Mouse (Mus musculus): ENCODE results near the gene 1700030J22Rik.

Gene 1700030J22Rik

DNA sequence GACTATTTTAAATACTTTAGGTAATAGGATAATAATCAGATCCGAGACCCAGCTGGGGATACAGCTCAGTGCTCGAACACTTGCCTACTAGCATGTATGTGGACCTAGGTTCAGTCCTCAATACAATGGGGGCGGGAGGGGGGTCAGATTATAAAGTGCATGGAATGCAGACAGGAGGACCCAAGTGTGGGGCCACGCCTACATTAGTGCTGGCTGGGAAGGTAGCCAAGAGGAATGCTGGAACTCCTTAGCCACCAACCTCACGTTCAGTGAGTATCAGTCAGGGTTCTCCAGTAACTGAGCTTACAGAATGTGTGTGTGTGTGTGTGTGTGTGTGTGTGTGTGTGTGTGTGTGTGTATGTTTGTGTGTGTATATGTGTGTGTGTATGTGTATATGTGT lies 27.4 kb downstream of the 1700030J22Rik start:
- peak; percentile 19 to 31 for DNase-seq

DNA sequence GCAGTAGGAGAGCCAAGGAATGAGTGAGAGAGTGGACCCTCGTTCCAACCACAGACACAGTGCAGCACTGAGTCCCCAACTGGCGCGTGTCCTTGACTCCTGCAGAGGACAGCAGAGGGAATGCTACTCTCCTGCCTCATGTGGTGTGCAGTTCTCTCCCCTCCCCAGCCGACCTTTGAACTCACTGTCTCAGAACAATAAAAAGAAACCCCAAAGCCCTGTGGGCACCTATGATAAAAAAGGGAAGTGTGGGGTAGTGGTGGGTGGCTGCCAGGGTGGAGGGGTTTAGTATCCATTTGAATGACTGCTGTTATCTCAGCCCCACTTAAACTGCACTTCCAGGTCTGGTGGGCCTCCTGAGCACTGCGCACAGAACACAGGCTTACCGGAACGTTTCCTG lies 31.2 kb downstream of the 1700030J22Rik start:
- peak in 1 of 2 experiments; percentile 18 for DNase-seq

- no peak for DNase-seq
Measured at GRCm38 (mm10) chr8:116946851-116947250, 31.9 kb downstream of the 1700030J22Rik start.

DNA sequence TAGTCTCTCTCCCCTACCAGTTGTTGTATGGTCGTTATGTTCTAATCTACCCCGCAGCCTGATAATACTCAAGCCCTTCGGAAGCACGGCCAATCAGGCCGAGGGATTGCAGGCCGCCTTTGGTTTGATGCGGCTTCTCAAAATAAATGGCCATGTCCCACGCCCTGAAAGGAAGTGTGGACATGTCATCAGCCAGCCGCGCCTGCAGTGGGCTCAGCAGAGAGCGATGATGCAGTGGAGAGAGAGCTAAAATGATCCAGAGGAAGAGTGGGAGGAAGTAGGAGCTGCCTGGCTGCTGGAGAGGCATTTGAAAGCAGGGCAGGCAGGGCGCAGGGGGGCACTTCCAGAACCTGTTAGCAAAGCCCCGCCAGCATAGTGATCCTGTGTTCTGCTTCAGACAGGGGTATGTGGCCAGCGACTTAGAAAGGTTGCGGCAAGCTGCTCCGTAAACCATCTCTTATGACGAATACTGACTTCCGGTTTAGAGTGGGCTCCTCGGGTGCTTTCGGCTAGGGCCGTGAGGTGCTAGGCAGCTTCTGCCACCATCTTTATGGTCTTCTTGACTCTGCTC lies 32.4 kb downstream of the 1700030J22Rik start:
- DNase-seq = no peak

DNA sequence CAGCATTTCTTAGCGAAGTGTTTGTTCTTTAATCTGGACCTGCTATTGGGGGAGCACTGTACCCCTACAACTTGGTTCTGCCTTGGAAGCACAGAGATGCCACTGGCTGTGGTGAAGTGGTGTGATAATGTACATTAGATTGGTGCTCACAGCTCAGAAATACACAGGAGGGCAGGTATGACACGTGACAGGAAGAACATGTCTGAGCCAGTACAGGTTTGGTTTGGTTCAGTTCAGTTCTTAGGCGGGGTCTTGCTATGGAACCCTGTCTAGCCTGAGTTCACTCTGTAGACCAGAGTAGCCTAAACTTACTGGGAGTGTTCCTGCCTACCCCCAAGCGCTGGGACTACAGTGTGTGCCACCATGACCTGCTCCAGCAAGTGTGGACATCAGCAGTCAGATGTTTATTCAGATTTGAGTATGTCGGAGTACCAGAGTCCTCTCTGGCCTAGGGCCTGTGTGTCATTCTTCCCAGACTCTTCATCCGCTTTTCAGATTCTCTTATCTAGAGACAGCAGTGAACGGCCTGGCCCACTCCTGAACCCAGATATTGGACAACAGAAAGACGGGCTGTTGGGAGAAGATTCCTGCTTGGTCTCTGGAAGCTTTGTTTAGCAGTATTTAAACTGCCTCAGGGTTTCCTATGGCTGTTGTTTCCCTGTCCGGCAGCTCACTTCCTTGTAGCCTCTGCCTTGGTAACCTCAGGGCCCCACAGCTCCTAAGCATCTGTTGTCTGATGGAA lies 33.4 kb downstream of the 1700030J22Rik start:
- DNase-seq = no peak

DNA sequence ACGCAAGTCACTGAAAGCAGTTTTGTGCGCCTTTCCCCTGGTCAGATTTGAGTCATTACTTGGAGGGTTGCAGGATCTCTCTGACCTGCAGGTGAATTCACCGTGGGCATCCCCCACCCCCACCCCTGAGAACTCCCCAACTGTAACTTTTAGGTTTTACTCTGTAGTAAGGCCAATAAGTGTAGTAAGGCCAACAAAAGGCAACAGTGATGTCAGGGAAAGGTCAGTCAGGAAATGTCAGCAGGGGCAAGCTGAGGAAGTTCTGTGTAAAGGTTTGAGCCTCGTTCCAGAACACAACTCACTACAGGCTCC lies 34.4 kb downstream of the 1700030J22Rik start:
- no peak for DNase-seq

DNA sequence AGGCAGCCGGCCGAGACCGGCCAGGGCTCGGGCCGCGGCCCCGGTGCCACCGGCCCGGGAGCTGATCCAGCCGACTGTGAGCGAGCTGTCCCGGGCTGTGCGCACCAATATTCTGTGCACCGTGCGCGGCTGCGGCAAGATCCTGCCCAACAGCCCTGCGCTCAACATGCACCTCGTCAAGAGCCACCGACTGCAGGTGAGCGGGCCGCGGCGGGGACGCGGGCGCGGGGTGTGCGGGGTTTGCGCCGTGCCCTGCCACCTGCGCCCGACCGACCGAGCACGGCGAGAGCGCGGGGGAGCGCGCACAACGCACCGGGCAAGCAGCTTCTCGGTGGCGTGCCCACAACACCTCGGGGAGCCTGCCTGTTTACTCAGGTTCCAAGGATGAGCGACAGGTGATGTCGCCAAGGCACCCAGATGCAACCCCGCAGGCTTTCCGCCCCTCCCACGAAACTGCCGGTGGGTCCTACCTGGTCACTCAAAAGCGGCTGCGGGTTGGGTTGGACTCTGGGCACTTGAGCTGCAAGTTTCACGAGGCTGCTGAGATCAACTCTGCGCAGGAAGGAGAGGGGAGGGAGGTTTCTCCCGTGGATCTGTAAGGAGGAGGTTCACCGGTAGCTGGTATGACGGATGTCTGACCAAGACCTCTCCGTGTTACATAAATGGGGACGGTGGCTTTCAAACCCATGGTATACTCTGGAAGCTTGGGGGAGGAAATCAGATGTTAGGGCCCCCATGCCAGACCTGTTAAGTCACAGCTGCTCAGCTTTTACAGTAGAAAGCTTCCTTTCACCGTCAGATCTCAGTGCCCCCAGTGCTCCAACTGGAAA lies 35.0 kb downstream of the 1700030J22Rik start:
- peak; percentile 59 for DNase-seq

- peak; percentile 96 to 97 for DNase-seq
Measured at GRCm38 (mm10) chr8:116943161-116943554, 35.6 kb downstream of the 1700030J22Rik start, which contains the start of gene Atmin. Gene Atmin, plus strand, starts transcription at chr8:116943393.

GRCm38 (mm10) chr8:116942284-116943058 lies 36.3 kb downstream of the 1700030J22Rik start:
- DNase-seq = no peak

- no peak for DNase-seq
Measured at GRCm38 (mm10) chr8:116935506-116935905, 43.3 kb downstream of the 1700030J22Rik start.

GRCm38 (mm10) chr8:116934976-116935375 lies 43.8 kb downstream of the 1700030J22Rik start:
- DNase-seq = no peak

- DNase-seq = no peak
Measured at GRCm38 (mm10) chr8:116928588-116928987, 50.2 kb downstream of the 1700030J22Rik start.

GRCm38 (mm10) chr8:116927880-116928279 lies 50.9 kb downstream of the 1700030J22Rik start:
- DNase-seq = peak; percentile 57 to 59

- no peak for DNase-seq
Measured at GRCm38 (mm10) chr8:116923526-116923925, 55.2 kb downstream of the 1700030J22Rik start.

GRCm38 (mm10) chr8:116922060-116922757 lies 56.5 kb downstream of the 1700030J22Rik start:
- DNase-seq = no peak

DNA sequence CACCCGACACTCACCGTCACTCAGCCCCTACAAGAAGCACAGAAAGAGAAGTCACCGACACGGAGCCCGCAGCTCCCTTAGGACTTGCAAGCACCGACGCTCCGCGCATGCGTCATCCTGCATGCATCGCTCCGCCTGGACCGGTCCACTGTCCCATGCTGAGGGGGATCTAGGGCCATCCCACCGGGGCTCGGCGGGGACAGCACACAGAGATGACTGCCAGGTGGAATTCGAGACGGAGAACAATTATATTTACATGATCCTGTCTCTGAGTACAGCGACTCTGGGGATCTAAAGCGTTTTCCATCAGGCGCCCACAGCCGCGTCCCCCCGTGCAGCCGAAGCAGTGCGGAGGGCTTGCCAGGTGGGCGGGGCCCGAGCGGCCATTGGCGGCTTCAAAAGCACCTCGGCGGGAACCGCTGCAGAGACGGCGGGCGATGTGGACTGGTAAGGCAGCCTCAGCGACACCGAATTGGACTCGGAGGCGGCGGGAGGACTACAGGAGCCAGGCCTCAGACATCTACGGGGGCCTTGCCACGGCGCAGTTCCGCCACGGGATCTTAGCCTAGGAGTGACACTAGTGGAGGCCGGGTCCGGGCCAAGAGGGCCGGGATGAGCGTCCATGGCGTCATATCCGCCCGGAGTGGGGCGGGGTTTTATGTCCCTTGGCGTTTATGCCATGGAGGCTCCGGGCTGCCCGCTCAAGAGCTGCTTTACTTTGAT lies 57.3 kb downstream of the 1700030J22Rik start, which contains the start of the genes Cmc2 and Cenpn:
Gene Cmc2 (minus strand): TSS at position 119 of the 723 bp plus-strand sequence.
Gene Cenpn (plus strand): TSS at position 394 of the 723 bp plus-strand sequence.
- DNase-seq = peak; percentile 98 to 99

GRCm38 (mm10) chr8:116921005-116921336 lies 57.8 kb downstream of the 1700030J22Rik start:
- no peak for DNase-seq
